Mouse (Mus musculus) retina, embryonic 14.5 days (tissue): ENCODE measurements around the gene Gm281.

Experiments used
- DNase-seq: peaks from one replicate; pipeline ENCODE4 v3.0.0-alpha.2; 2015; ENCODE audit warnings: low spot score

The Gm281 gene

DNA sequence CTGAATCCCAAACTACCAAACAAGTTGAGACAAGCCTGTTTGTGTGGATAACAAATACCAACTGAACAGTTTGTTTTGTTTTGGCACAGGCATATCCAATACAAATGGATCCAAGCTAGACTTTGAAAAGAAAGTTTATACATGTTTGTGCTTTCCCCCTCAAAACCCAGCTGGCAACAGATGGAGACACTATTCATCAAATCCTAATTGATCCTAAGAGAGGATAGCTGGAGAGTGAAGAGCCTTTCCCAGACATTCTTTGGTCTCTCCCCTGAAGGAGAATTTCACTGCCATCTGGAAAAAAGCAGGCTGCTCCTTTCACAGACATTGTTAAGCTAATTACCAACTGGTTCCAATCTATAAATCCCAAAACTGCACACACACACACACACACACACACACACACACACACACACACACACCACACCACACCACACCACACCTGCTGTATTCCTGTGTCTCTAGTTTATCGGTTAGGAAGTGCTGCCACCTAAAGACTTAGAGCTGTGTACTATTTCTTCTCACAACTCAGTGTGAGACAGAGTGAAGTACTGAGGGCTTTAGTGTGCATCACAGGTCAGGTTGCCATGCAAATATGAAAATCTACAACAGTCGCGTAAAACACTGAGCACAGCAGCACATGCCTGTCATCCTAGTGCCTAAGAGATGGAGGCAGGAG lies 101.3 kb downstream of the Gm281 start:
- no peak for DNase-seq

DNA sequence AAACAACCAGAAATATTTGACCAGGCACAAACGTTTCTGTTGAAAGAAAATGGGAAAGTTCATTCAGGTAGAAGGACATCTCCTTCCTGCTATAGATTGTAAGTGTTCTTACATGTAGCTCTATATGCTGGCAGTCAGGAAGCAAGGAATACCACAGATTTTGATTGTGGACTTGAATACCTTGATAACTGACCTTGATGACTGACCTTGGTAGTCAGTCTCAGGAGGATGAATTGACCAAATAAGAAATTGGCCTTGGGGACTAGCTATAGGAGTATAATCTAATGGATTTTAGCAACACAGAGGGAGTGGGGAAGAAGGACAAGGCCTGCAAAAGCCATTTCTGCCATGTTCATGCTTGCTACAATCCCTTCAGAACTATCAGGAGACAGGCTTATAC lies 123.8 kb downstream of the Gm281 start:
- DNase-seq = peak; percentile 10

DNA sequence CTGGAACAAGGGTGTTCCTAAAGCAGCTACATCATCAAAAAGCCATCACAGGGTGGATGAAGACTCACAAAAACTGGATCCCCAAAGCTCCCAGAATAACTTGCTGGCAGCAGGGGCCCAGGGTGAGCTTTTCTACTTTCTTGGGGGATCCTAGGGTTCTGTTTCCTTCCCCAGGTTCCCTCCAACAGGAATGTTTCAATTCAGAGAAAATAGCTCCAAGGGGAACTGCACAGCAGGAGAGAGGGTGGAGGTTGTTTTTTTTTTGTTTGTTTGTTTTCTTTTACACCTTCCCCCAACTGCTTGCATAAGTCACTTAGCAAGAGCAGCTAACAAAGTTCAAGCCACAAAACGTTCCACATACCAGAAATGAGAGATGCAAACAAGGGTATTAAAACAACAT lies 124.3 kb downstream of the Gm281 start:
- DNase-seq = no peak

DNA sequence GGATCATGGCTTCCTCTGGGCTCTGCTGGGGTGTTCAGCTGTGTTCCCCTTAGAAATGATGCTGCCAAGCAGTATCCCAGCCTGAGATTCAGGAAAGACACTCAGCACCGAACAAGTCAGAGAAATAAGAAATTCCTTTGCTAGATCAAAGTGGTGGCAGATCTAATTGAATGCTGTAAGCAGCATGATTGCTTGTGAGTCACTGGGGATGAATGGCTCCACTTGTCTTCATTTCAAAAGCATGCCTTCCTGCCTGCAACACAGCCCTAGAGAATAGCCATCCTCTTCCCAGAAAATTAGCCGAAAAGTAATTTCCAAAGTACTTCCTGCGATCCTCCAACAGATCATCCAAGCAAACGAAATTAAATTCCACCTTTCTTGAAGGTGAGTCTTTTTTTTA lies 131.3 kb downstream of the Gm281 start:
- no peak for DNase-seq

DNA sequence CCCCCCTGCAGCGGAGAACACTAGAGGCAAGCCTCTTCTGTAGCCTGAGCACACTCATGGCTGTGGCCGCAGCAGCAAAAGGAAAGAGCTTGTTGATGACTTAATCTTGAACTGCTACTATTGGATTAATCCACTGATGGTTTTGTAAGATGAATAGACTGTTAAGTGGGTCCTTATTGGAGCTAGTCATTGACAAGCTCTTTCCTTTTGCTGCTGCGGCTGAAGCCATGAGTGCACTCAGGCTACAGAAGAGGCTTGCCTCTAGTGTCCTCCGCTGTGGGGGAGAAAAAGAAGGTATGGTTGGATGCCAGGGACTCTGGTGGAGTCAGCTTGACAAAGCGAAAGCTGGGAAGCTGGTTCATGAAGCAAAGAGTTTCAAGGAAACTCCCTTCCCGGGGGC lies 135.9 kb downstream of the Gm281 start:
- DNase-seq = no peak

DNA sequence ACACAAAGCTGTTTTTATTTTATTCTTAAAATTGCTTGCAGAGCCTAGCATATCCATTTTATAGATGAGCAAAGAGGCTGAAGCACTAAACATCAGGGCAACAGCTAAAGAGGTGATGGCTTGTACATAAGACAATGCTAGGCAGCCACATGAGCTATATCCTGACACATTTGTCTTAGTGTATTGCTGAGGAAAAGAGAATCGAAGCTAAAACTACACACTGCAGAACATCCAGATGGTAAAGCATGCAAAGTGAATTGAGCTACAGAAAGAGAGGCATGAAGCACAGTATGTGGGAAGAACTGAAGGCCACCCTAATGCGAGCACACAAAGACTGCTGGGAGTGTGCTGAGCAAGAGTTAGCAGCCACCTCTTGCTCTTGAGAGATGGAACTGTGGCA lies 143.1 kb downstream of the Gm281 start:
- DNase-seq = no peak

DNA sequence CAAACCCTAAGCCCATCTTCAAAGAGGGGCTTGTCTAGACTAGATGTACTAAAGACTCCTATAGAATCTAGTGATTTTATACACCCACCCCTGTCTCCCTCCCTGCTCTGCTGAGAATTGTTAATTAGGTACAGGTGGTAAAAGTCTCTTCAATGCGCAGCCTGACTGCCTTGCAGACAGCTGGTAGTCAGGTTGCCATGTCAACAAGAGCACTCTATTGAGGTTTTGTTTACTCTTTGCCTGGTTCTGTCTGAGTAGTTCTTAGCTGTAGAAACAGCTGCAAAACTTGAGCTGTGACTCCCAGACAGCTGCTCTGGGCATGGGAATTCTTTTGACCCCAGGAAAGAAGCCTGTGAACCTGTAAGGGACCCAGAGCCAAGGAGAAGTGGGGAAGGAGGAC lies 143.6 kb downstream of the Gm281 start:
- peak; percentile 37 for DNase-seq
